Mouse (Mus musculus) retina, postnatal 1 day (tissue): ENCODE data around the gene Hist1h4b.
A peak's percentile ranks its signal among the peaks of the same experiment; 100 is the strongest.

Experiments used
- DNase-seq: peaks from one replicate; pipeline ENCODE4 v3.0.0-alpha.2; 2012

Gene Hist1h4b

DNA sequence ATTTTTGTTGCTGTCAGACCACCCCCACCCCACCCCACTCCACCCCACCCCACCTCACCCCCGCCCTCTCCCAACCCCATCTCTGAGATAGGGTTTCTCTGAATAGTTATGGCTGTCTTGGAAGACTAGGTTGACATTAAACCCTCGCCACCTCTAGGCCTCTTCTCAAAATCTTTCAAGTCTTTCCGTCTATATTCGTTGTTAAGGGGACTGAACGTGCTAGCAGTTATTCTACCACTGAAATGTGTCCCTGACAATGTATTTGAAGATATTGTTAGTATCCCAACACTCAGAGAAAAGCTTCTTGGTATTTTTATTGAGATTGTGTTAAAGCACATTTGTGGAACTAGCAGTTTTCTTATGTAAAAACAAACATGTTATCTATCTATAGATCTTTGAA is 15.9 kb upstream of the Hist1h4b start:
- no peak for DNase-seq

DNA sequence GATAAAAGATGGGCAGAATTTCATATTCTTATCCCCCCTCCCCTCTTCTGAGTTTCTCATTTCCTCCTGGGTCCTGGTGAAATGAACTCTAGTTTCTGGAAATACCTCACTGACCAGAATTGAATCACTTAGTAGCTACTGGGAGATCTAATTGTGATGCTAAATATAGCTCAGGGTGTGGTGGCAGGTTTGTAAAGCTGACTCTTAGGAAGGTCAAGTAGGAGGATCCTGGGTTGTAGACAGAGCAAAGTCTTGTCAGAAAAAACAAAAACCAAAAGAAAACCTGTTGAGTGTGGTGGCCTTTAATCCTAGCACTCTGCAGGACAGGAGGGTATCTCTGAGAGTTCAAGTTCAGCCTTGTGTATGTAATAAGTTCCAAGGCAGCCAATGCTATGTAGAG is 14.8 kb upstream of the Hist1h4b start:
- DNase-seq: no peak

DNA sequence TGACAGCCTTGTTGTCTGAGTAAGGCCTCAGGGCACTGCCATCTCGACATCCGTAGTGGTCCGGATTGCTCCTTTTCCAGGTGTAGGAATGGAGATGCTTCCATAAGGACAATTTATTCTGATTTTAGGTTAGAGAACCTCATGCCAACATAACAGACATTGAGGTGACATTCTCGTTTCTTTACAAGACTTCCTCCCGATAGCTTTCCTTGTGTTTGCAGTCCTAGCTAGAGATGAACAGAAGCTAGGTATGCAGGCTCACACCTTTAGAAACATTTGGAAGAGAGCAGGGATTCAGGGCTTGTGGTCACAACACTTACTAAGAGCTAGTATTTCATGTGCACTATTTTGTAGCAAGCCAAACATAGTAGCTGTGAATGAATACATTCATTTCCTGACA is 13.6 kb upstream of the Hist1h4b start:
- DNase-seq: peak; percentile 11

DNA sequence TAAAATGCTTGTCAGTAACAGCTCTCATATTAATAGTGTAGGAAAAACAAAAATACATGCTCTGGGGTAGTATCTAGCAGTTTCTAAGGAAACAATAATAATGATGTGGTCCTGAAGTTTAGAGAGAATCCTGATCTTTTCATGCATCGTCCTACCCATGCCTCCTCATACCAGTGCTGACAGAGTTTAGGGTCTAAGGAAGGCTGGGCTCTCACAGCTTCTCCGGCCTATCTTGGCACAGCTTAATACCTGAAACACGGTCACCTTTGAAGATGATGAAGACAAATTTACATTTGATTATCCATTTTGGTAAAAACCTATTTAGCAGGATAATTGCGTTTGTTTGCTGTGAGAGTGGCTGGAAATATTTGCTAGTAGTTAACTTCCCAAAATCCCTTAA is 12.8 kb upstream of the Hist1h4b start:
- DNase-seq: no peak

- no peak for DNase-seq
Observed at GRCm38 (mm10) chr13:23744421-23745380, 12.1 kb upstream of the Hist1h4b start.

DNA sequence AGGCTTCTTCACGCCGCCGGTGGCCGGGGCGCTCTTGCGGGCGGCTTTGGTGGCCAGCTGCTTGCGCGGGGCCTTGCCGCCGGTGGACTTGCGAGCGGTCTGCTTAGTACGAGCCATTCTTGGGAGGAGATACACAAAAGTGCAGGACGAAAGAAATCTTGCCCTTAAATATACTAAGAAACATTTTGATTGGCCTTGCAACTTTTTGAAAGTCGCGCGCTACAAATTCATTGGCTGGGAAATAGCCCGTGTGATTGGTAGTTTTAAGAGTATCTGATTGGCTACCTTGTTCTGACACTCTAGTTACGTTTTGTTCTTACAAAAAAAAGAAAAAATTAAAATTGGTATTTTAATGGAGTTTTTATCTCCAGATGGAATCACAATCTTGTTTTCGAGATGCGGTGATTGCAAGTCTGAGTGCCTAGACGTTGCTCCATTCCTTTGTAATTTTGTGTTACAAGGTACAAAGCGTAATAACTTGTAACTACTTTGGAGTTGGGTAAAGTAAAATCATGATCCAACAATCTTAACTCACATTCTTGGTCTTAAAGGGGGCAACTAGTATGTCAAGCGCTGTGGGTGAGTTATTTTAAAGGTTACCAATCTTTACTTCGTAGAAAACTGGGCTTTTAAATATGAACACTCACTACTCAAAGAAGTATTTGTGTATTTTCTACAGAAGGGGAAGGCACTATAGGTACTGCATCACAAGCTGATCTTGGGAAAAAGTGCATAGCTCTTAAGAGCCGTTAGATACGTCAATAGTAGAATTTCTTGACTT is 11.2 kb upstream of the Hist1h4b start, which contains the start of gene Hist1h3c:
Gene Hist1h3c, minus strand, starts transcription at position 222 of the 781 bp plus-strand sequence.
- peak; percentile 96 for DNase-seq

DNA sequence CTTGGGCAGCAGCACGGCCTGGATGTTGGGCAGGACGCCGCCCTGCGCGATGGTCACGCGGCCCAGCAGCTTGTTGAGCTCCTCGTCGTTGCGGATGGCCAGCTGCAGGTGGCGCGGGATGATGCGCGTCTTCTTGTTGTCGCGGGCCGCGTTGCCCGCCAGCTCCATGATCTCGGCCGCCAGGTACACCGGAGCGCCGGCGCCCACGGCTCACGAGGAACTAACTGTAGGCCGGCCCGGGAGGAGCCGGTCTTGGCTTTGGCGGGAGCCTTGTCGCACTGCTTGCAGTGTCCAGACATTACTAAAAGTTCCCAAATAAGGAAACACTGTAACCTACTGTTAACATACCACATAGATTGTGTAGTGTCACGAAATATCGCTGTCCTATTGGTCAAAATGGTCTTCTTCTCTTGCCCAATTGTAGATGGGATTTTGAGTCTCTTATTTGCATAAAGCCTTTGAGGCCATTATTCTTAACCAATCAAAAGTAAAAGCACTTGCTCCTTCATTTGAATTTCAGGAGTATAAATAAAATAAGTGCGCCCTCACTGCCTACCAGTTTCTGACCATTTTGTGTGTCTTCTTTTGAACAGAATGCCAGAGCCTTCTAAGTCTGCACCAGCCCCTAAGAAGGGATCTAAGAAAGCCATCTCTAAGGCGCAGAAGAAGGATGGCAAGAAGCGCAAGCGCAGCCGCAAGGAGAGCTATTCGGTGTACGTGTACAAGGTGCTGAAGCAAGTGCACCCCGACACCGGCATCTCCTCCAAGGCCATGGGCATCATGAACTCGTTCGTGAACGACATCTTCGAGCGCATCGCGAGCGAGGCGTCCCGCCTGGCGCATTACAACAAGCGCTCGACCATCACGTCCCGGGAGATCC is 10.4 kb upstream of the Hist1h4b start, which contains the start of gene Hist1h2bb:
Gene Hist1h2bb, plus strand, starts transcription at position 534 of the 880 bp plus-strand sequence.
- peak; percentile 97 for DNase-seq

- peak; percentile 56 for DNase-seq
Observed at GRCm38 (mm10) chr13:23747081-23747891, 9.5 kb upstream of the Hist1h4b start.

- DNase-seq: no peak
Observed at GRCm38 (mm10) chr13:23747892-23748288, 8.9 kb upstream of the Hist1h4b start.

DNA sequence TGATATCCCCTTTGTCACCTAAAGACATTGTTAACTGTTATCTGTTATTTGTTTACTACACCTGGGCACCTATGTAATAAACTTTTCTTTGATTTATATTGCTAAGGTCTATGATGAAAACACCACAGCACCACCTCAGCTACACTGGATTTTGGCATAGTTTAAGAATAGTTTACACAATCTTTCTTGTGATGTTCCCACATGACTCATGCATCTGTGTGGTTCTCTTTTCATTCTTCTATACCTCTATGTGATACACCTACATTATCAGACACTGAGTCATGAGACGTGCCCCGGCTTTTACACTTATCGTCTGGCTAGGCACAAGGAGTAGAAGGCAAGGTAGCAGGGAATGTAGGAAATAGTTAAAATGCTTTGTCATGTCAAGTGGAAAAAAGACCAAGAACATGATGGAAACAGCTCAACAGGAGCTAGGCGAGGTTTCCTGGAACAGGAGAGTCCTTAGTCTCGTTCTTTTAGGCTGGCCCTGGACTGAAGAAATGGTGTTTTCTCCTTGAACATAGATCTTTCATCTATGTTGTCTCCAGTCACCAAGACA is 7.2 kb upstream of the Hist1h4b start:
- no peak for DNase-seq

DNA sequence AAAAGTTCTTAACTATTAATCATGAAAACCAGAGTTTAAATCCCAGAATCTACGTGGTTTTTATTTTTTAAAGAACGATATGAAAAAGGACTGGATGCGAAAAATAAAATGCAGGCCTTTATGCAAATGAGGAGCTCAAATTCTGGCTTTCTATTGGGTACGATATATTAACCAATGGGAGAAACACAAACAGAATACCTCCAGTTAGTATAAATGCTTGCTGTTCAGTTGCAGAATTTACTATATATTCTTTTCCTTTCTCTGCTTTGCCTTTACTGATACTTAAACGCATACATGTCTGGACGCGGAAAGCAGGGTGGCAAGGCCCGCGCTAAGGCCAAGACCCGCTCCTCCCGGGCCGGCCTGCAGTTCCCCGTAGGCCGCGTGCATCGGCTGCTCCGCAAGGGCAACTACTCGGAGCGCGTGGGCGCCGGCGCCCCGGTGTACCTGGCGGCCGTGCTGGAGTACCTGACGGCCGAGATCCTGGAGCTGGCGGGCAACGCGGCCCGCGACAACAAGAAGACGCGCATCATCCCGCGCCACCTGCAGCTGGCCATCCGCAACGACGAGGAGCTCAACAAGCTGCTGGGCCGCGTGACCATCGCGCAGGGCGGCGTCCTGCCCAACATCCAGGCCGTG is 5.9 kb upstream of the Hist1h4b start, which contains the start of gene Hist1h2ab:
Gene Hist1h2ab, plus strand, starts transcription at position 288 of the 639 bp plus-strand sequence.
- peak; percentile 90 for DNase-seq

- DNase-seq: no peak
Observed at GRCm38 (mm10) chr13:23751478-23751956, 5.3 kb upstream of the Hist1h4b start.

GRCm38 (mm10) chr13:23752067-23752741 is 4.6 kb upstream of the Hist1h4b start, which contains the start of gene Hist1h3b:
Hist1h3b (plus strand) TSS chr13:23752267.
- peak; percentile 96 for DNase-seq

GRCm38 (mm10) chr13:23752742-23753172 is 4.1 kb upstream of the Hist1h4b start:
- DNase-seq: no peak

GRCm38 (mm10) chr13:23753314-23754078 is 3.3 kb upstream of the Hist1h4b start:
- no peak for DNase-seq

DNA sequence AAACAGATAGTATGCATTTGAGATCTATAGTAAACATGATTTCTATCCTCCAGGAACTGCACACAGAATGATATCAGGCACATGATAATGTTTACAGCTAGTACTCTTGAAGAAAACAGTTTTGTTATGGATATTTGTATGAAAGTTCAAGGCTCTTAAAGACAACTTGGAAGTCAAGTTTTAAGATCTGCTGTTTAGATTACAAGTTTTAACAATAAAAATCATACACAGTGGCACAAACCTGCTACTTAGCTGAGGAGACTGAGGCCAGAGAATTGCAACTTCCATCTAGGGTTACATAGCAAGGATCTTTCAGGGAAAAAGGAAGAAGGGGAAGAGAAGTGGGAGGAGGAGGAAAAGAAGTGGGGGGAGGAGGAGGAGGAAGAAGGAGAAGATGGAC is 1.8 kb upstream of the Hist1h4b start:
- no peak for DNase-seq

GRCm38 (mm10) chr13:23757211-23757773 is 479 bp downstream of the Hist1h4b start:
- peak; percentile 55 for DNase-seq

- DNase-seq: no peak
Observed at GRCm38 (mm10) chr13:23757921-23758320, 1.1 kb downstream of the Hist1h4b start.
